Mouse (Mus musculus) layer of hippocampus, adult 2 months (tissue): ENCODE results near the gene Pcdh15. TPM values are rescaled to one million over a fixed set of nuclear protein-coding genes. Genes with fewer than 3 reads are reported as not detected.

Experiments
- DNase-seq, 2 experiments: peaks; one replicate each; pipeline ENCODE4 v3.0.0; 2022; ENCODE audit warnings: low spot score in 2 of 2
- H3K27ac ChIP-seq: fragments of 200-600 bp; 2 replicates; pipeline ENCODE4 v1.8.1; 2022
- H3K4me3 ChIP-seq: fragments of 200-600 bp; 2 replicates; pipeline ENCODE4 v1.8.1; 2022; ENCODE audit warnings: mild to moderate bottlenecking
- CTCF ChIP-seq: fragments of 200-600 bp; conservative IDR thresholded peaks from 2 replicates; pipeline ENCODE4 v1.8.1; 2022; ENCODE audit warnings: antibody characterized with exemption, mild to moderate bottlenecking, moderate library complexity
- long read RNA-seq, 2 experiments: library from polyadenylated mRNA; stranded (forward); transcript quantifications; one replicate each; pipeline ENCODE4 v2.0.0; 2021; ENCODE audit warnings: borderline mapping rate in 2 of 2
- total RNA-seq, 2 experiments: library from RNA; stranded (reverse); gene quantifications; 2 replicates each; pipeline ENCODE4 v1.2.3; 2021

The Pcdh15 gene
- 10 to 100 TPM; 14.1 to 17.7 TPM for total RNA-seq
- long read RNA-seq, experiment 1, partial matches to known transcripts, result 0 of 1 reads
- long read RNA-seq, experiment 1, other reads (novel, unspliced or antisense), result 1 of 1 reads
- long read RNA-seq, experiment 2, partial matches to known transcripts, result 1 of 4 reads
- long read RNA-seq, experiment 2, other reads (novel, unspliced or antisense), result 3 of 4 reads

DNA sequence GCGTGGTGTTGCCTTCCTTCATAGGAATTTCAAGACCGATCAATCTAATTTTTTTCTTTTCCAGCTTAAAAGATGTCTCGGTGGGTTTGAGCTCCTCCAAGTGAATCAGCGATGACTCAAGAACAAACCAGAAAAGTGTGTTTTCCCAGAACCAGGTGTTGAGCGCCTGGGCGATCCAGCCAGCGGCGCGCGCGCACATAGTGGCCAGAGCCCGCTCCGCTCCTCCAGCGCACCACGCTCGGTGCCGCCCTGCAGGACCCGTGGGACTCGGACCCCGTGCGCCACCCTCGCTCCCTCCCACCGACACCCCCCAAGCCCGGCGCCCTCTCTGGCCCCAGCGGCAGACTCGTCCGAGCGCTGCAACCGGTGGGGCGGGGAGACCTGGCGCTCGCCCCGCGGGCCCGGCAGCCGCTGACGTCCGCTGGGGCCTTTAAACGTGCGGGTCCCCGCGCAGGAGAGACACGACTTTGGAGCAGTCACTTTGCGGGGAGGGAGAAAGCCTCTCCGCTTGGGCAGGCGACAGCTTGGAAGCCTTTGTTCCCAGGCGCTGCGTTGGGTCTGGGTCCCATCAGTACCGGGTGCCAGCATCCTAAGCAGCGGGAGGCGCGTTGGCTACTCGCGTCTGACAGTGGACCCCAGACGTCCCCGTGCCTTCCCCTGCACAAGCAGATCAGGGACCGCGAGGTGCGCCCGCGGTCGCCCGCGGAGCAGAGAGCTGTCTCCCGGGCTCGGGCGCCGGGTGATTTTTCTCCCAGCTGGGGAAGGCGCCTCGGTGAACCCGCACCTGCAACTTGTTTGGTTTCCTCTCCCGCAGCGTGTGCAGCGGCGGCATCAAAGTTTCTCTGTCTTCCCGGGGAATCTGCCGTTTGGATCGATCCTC, at the start of gene Pcdh15:
TSS of gene Pcdh15 (plus strand) at position 377 of the 880 bp plus-strand sequence.
- peak within 1 kb of the TSS; percentile 53; the same call in 1 of the 2 replicates for H3K27ac ChIP-seq
- DNase-seq, result peak in 1 of 2 experiments; percentile 17
- TF ChIP-seq CTCF, result no peak
- H3K4me3 ChIP-seq, result peak within 1 kb of the TSS; percentile 65

DNA sequence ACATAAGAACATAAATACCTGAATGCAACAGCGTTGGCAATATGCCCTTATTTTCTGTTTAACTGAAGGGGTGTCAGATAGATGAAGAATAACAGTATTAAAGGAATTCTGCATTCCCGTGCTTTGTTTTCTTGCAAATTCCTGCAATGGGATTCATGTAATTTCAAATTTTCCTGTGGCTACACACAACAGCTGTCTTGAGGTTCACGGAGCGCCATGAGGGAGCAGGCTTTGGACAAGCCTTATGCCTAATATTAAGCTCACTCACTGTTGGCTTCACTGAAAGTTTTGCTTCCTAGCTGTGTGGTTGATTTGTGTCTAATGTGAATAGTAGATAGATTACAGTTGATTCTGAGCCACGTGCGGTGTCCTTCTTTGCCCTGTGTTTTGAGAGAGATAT, 47.1 kb upstream of the Pcdh15 start:
- Histone ChIP-seq H3K4me3 (no peak overlapping the region), H3K27ac (no peak overlapping the region)
- TF ChIP-seq CTCF, result no peak
- DNase-seq, result no peak

DNA sequence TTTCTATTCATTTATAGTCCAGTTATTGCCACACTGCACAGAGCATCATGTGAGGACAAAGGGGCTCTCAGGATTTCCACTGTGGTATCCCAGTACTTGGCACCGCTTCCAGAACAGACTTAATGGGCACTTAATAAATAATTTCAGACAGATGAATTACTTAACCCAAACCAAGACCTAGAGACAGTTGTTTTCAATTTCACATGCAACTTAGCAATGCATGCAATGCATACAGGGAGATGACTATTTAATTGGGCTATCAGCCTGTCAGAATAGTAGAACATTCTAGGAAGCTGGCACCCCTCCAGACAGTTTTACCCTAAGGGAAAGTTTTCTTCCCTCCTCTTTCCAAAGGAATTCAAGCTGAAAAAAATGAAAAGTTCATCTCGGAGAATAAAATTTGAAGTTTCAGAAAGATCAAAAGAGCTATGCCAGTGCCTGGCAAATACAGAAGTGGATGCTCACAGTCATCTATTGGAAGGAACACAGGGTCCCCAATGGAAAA, 39.4 kb upstream of the Pcdh15 start:
- no peak overlapping the region for H3K4me3 ChIP-seq
- TF ChIP-seq CTCF, result no peak
- no peak overlapping the region for H3K27ac ChIP-seq
- DNase-seq, result no peak

DNA sequence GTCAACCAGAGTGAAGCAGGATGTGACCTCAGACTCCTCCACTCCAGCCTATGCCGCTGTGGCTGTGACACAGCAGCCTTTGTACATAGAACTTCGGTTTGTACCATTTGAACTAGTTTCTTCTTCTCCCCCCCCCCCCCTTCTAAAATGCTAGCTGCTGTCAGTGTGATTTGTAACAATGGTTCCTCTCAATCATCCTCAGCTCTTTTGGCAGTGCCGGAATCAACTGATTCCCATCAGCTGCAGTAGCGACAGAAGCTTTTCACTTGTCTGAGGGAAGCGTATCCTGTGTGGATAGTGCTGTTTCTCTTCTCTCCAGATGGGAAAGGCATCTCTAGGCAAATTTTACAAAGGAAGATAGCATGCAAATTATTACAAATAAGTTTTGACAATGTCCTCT, 12.4 kb upstream of the Pcdh15 start:
- Histone ChIP-seq H3K27ac (peak overlapping the region; percentile 53; the same call in 1 of the 2 replicates), H3K4me3 (no peak overlapping the region)
- no peak for TF ChIP-seq CTCF
- peak in 1 of 2 experiments; percentile 14 for DNase-seq

DNA sequence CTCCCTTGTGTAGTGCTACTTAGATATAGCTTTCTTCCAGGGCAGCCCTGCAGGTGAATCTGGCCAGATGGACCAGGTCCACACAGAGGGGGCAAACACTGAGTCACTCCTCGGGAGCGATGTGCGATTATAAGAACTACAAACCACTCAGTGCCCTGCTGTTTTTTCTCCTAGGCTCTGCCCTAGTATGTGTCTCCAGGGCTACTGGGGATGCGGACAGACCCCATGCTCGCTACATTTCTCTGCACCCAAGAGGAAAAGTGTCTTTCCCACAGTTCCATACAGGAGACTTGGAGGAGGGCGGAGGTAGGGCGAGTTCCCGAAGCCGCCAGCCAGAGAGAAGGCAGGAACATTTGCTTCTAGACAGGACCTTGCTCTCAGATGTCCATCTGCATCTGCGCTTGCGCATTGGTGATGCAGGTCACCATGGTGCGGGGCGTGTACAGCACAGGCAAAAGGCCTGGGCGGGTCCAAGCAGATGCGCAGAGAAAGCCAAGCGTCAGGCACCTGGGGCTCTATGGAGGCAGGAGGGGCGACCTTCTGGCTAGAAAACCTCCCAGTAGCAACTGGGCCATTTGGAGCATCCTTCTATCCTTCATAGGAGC, 2.5 kb upstream of the Pcdh15 start:
- TF ChIP-seq CTCF, result no peak
- H3K4me3 ChIP-seq, result peak overlapping the region; percentile 66
- peak; percentile 37 to 53 for DNase-seq
- H3K27ac ChIP-seq, result peak overlapping the region; percentile 84

DNA sequence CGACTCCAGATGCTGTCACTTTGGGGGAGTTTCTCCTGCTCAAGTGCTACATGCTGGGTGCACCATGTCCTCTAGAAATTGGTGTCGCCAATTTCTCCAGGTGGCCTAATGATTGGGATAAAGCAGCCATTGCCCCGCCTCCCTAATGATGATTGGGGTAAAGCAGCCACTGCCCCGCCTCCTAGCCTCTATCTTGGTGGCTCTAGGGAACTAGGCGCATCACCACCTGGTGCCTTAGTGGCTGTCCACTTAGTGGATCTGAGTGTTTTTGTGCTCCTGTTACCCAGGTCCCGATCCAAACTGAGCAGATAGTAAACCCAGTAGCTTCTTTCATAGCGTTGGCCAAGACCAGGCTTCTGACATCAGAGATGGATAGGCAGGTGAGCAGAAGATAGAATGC, 2.0 kb upstream of the Pcdh15 start:
- peak overlapping the region; percentile 66 for H3K4me3 ChIP-seq
- peak overlapping the region; percentile 84 for H3K27ac ChIP-seq
- peak; percentile 47 to 48 for DNase-seq
- TF ChIP-seq CTCF, result no peak

DNA sequence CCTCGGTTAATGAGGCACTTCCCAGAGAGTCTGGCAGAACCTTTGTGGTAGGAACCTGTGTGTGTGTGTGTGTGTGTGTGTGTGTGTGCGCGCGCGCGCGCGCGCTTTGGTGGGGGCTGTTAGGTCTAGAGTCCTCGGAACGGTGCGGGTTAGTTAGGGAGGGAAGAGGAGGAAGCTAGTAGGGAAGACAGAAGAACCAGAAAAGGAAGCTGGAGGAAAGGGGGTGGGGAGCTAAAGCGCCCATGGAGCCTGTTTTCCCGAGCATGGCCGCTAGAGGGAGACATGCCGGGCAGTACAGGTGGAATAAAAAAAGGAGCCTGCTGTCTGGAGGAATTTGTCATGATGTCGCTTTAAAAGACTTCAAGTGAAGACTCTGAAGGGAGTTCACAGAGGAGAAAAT, 1.2 kb upstream of the Pcdh15 start:
- peak; percentile 90 for TF ChIP-seq CTCF
- Histone ChIP-seq H3K27ac (no peak overlapping the region), H3K4me3 (peak overlapping the region; percentile 65; the same call in 1 of the 2 replicates)
- peak; percentile 77 to 87 for DNase-seq

- no peak for TF ChIP-seq CTCF
- Histone ChIP-seq H3K4me3 (peak overlapping the region; percentile 65), H3K27ac (peak overlapping the region; percentile 53; the same call in 1 of the 2 replicates)
- peak in 1 of 2 experiments; percentile 21 for DNase-seq
These were observed 702 bp downstream of the Pcdh15 start for GRCm38 (mm10) chr10:73099846-73100241.

DNA sequence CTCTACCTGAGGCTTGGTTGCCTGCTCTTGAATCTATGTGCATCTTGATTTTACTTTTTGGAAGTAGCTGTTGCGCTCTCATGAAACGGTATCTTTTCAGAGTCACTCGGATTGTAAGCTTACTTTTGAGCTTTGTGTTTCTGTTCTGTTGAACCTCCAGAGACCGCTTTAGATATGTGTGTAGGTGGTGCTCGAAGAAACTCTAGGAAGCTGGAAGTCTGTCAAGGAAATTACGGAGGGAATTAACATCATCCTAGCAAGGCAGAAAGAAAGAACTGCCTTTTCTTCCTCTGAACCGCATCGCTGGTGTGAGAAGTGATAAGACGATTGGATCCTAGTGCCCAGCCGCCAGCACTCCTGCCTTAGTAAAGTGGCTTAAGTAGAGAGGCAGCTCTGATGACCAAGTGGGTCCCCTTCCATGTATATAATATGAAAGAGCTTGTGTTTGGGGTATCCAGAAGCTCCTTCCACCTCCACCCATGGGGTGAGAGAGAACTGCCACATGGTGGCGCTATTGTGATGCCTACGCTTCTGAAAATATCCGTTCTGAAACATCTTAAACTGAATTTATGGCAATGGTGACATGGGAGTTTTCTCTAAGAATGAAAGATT, 4.3 kb downstream of the Pcdh15 start:
- H3K27ac ChIP-seq, result no peak overlapping the region
- H3K4me3 ChIP-seq, result no peak overlapping the region
- DNase-seq, result peak in 1 of 2 experiments; percentile 60
- peak; percentile 84 for TF ChIP-seq CTCF

DNA sequence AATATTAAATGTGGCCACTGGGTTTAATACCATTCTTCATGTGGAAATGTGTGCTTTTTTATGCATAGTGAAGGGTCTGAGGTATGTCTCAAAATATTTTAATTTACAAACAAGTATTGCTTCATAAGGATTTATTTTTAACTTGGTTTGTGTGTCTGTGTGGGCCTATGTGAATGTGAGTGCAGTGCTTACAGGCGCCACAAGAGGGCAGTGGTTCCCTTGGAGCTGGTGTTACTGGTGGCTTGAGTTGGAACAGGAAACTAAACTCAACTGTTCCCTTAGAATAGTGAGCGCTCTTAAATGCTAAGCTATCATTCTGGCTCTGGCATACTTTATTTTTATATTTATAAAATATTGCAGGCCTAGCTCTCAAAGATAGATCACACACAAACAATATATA, 6.8 kb downstream of the Pcdh15 start:
- peak in 1 of 2 experiments; percentile 35 for DNase-seq
- TF ChIP-seq CTCF, result peak; percentile 78
- H3K4me3 ChIP-seq, result no peak overlapping the region
- no peak overlapping the region for H3K27ac ChIP-seq

DNA sequence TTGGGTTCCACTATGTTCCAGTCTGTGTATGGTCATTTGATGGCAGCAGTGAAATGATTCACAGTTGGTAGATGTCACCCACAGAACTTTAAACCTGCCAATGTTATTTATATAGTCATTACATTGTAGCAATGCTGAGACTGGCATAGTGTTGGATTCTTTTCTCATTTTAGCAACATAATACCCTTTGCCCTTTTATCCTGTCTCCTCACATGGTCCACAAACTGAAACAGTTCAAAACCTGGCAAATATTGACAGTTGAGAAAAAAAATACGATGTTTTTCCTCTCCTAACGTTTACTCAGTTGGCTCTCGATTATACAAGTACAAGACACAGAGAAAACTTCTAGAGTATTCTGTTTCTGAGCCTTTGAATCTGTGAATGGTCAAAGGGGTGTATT, 38.8 kb downstream of the Pcdh15 start:
- DNase-seq, result no peak
- no peak for TF ChIP-seq CTCF
- H3K27ac ChIP-seq, result no peak overlapping the region
- H3K4me3 ChIP-seq, result no peak overlapping the region

DNA sequence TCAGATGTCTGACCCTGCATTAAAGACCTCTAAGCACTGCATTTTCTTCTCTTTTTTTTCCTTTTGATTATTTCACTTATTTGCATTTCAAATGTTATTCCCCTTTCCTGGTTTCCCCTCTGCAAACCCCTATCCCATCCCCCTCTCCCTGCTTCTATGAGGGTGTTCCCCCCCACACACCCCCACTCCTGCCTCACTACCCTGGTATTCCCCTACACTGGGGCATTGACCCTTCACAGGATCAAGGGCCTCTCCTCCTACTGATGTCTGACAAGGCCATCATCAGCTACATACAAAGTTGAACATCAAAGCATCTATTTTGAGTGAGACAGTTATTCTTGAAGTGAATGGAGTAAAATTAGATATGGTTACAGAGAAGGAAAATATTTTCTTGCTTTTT, 48.4 kb downstream of the Pcdh15 start:
- no peak overlapping the region for H3K4me3 ChIP-seq
- TF ChIP-seq CTCF, result no peak
- no peak overlapping the region for H3K27ac ChIP-seq
- no peak for DNase-seq
